Mouse (Mus musculus) liver, embryonic 13.5 days (tissue): ENCODE results near the gene Lypd3. TPM values are rescaled to one million over a fixed set of nuclear protein-coding genes. Genes with fewer than 3 reads are reported as not detected.
A peak's percentile ranks its signal among the peaks of the same experiment; 100 is the strongest.
"Not testable (repeated sequence)": the region's sequence is repeated elsewhere in the genome, so short reads cannot be mapped to it uniquely, and the experiment has no call there.

Source experiments
- ATAC-seq: fragments of 200-750 bp; cut with Nextera tagmentation; 2 replicates; pipeline ENCODE4 v1.8.0; 2017; ENCODE audit warnings: low read depth, mild to moderate bottlenecking, moderate number of reproducible peaks, moderate library complexity
- DNase-seq: peaks from one replicate; pipeline ENCODE4 v3.0.0; 2022
- H3K27ac ChIP-seq: fragments of 300-500 bp; sonication (generic); 2 replicates; pipeline ENCODE4 v1.5.1; 2015; ENCODE audit warnings: moderate library complexity, mild to moderate bottlenecking, inconsistent platforms
- H3K27me3 ChIP-seq: fragments of 300-500 bp; sonication (generic); 2 replicates; pipeline ENCODE4 v1.6.1; 2015; ENCODE audit warnings: mild to moderate bottlenecking, inconsistent platforms
- H3K36me3 ChIP-seq: fragments of 300-500 bp; sonication (generic); 2 replicates; pipeline ENCODE4 v1.6.1; 2015; ENCODE audit warnings: mild to moderate bottlenecking, inconsistent platforms
- H3K4me1 ChIP-seq: fragments of 300-500 bp; sonication (generic); replicated peaks from 2 replicates; pipeline ENCODE4 v1.6.1; 2015; ENCODE audit warnings: inconsistent platforms
- H3K4me2 ChIP-seq: fragments of 300-500 bp; sonication (generic); 2 replicates; pipeline ENCODE4 v1.6.1; 2015; ENCODE audit warnings: inconsistent platforms, mild to moderate bottlenecking, moderate library complexity
- H3K4me3 ChIP-seq: fragments of 300-500 bp; sonication (generic); replicated peaks from 2 replicates; pipeline ENCODE4 v1.5.1; 2015; ENCODE audit warnings: mild to moderate bottlenecking, inconsistent platforms
- H3K9ac ChIP-seq: fragments of 300-500 bp; sonication (generic); 2 replicates; pipeline ENCODE4 v1.6.1; 2015; ENCODE audit warnings: mild to moderate bottlenecking, inconsistent platforms
- H3K9me3 ChIP-seq: fragments of 300-500 bp; sonication (generic); replicated peaks from 2 replicates; pipeline ENCODE4 v1.6.1; 2016; ENCODE audit warnings: inconsistent platforms
- WGBS: fragments of 180-500 bp; shearing (Covaris S2); methylation state at CpG from one replicate; pipeline ENCODE4 v1.1.7; 2015; ENCODE audit not compliant: insufficient replicate concordance; 5-methylcytosine and 5-hydroxymethylcytosine counted together
- polyA plus RNA-seq: library from polyadenylated mRNA; unstranded; fragments of >200 nt; fragmentation: Nextera tagmentation; extraction: Ambion mirVana; gene quantifications from 2 replicates; pipeline ENCODE4 v1.2.1, GENCODE M21; 2015

Lypd3 gene
- polyA plus RNA-seq, 1 experiment from 2014 or later = not detected

GRCm38 (mm10) chr7:24614816-24615215, 21.5 kb upstream of the Lypd3 start:
- Histone ChIP-seq H3K9ac (no peak overlapping the region; the same call in 1 of the 2 replicates), H3K4me3 (no peak overlapping the region), H3K27me3 (peaks cover 24% of the 10 kb centered on the region), H3K36me3 (peaks cover under 1% of the 10 kb centered on the region; the same call in 1 of the 2 replicates), H3K4me1 (peaks cover 39% of the 10 kb centered on the region), H3K27ac (no peak overlapping the region), H3K4me2 (no peak overlapping the region), H3K9me3 (no peaks in the 10 kb centered on the region)
- no peak for ATAC-seq
- WGBS = 46% methylated on average over 13 of the region's 13 CpGs
- no peak for DNase-seq

GRCm38 (mm10) chr7:24617763-24618162, 18.6 kb upstream of the Lypd3 start:
- H3K36me3 ChIP-seq = peaks cover 10% of the 10 kb centered on the region
- no peak overlapping the region; the same call in 1 of the 2 replicates for H3K27ac ChIP-seq
- H3K4me2 ChIP-seq = no peak overlapping the region
- H3K4me1 ChIP-seq = peaks cover 13% of the 10 kb centered on the region
- 17% methylated on average over 8 of the region's 8 CpGs for WGBS
- H3K4me3 ChIP-seq = no peak overlapping the region
- ATAC-seq (no peak; the same call in 1 of the 2 replicates), DNase-seq (no peak)
- H3K9me3 ChIP-seq = 0 out of 2 replicates have a peak, but pooled peaks cover 4% of the 10 kb centered on the region
- peaks cover 8% of the 10 kb centered on the region for H3K27me3 ChIP-seq
- H3K9ac ChIP-seq = no peak overlapping the region

- 71% methylated on average over 8 of the region's 8 CpGs for WGBS
Measured at GRCm38 (mm10) chr7:24618374-24618773, 18.0 kb upstream of the Lypd3 start.

GRCm38 (mm10) chr7:24619671-24620397, 16.5 kb upstream of the Lypd3 start:
- DNase-seq = no peak
- Histone ChIP-seq H3K9me3 (0 out of 2 replicates have a peak, but pooled peaks cover 4% of the 10 kb centered on the region), H3K9ac (no peak overlapping the region), H3K27me3 (no peaks in the 10 kb centered on the region), H3K36me3 (peaks cover 13% of the 10 kb centered on the region), H3K4me3 (no peak overlapping the region), H3K4me1 (peaks cover 11% of the 10 kb centered on the region; the same call in 1 of the 2 replicates), H3K27ac (no peak overlapping the region), H3K4me2 (no peak overlapping the region)
- ATAC-seq = no peak
- WGBS = 78% methylated on average over 13 of the region's 13 CpGs

More at GRCm38 (mm10) chr7:24618374-24618773, 18.0 kb upstream of the Lypd3 start:
- Histone ChIP-seq H3K36me3 (peaks cover 13% of the 10 kb centered on the region), H3K4me1 (peaks cover 11% of the 10 kb centered on the region; the same call in 1 of the 2 replicates)
- not testable (repeated sequence) for H3K9me3 ChIP-seq, H3K4me2 ChIP-seq, DNase-seq, H3K9ac ChIP-seq, ATAC-seq, H3K27ac ChIP-seq, H3K4me3 ChIP-seq, H3K27me3 ChIP-seq

- Histone ChIP-seq H3K27me3 (no peaks in the 10 kb centered on the region), H3K4me1 (peaks cover 11% of the 10 kb centered on the region; the same call in 1 of the 2 replicates), H3K9ac (no peak overlapping the region), H3K36me3 (peaks cover 13% of the 10 kb centered on the region), H3K4me3 (no peak overlapping the region), H3K4me2 (no peak overlapping the region), H3K27ac (no peak overlapping the region), H3K9me3 (0 out of 2 replicates have a peak, but pooled peaks cover 4% of the 10 kb centered on the region)
- no peak for DNase-seq
- WGBS = 64% methylated on average over 3 of the region's 3 CpGs
- ATAC-seq = no peak
Measured at GRCm38 (mm10) chr7:24621193-24621592, 15.2 kb upstream of the Lypd3 start.

GRCm38 (mm10) chr7:24622967-24623366, 13.4 kb upstream of the Lypd3 start:
- Histone ChIP-seq H3K9me3 (0 out of 2 replicates have a peak, but pooled peaks cover 4% of the 10 kb centered on the region), H3K27ac (no peak overlapping the region), H3K4me1 (0 out of 2 replicates have a peak, but pooled peaks cover 3% of the 10 kb centered on the region), H3K36me3 (peaks cover 13% of the 10 kb centered on the region), H3K27me3 (no peaks in the 10 kb centered on the region), H3K4me2 (no peak overlapping the region), H3K4me3 (no peak overlapping the region), H3K9ac (no peak overlapping the region)
- WGBS = 71% methylated on average over 6 of the region's 6 CpGs
- DNase-seq = no peak
- ATAC-seq = no peak

- 8% methylated on average over 26 of the region's 33 CpGs for WGBS
- H3K27ac ChIP-seq = no peak overlapping the region
- H3K9me3 ChIP-seq = no peaks in the 10 kb centered on the region
- peak overlapping the region; percentile 69 for H3K4me2 ChIP-seq
- no peaks in the 10 kb centered on the region for H3K36me3 ChIP-seq
- peak; percentile 88 for ATAC-seq
- H3K9ac ChIP-seq = peak overlapping the region; percentile 62; the same call in 1 of the 2 replicates
- H3K27me3 ChIP-seq = no peaks in the 10 kb centered on the region
- peak; percentile 77 for DNase-seq
- peak overlapping the region; percentile 44 for H3K4me3 ChIP-seq
- peaks cover 9% of the 10 kb centered on the region for H3K4me1 ChIP-seq
Measured at GRCm38 (mm10) chr7:24628685-24629610, 7.4 kb upstream of the Lypd3 start.

- Histone ChIP-seq H3K4me3 (no peak overlapping the region), H3K27ac (no peak overlapping the region), H3K9ac (no peak overlapping the region), H3K9me3 (no peaks in the 10 kb centered on the region), H3K36me3 (no peaks in the 10 kb centered on the region), H3K4me1 (peaks cover 9% of the 10 kb centered on the region), H3K4me2 (peak overlapping the region; percentile 69; the same call in 1 of the 2 replicates), H3K27me3 (no peaks in the 10 kb centered on the region)
- no peak for DNase-seq
- WGBS = 57% methylated on average over 4 of the region's 4 CpGs
- no peak for ATAC-seq
Measured at GRCm38 (mm10) chr7:24629672-24630071, 6.7 kb upstream of the Lypd3 start.

GRCm38 (mm10) chr7:24630116-24630880, 6.1 kb upstream of the Lypd3 start:
- H3K36me3 ChIP-seq = no peaks in the 10 kb centered on the region
- H3K27me3 ChIP-seq = no peaks in the 10 kb centered on the region
- ATAC-seq (no peak), DNase-seq (no peak)
- no peak overlapping the region for H3K4me2 ChIP-seq
- no peak overlapping the region for H3K27ac ChIP-seq
- peaks cover 9% of the 10 kb centered on the region for H3K4me1 ChIP-seq
- no peak overlapping the region for H3K4me3 ChIP-seq
- 67% methylated on average over 10 of the region's 10 CpGs for WGBS
- no peak overlapping the region for H3K9ac ChIP-seq
- H3K9me3 ChIP-seq = no peaks in the 10 kb centered on the region

GRCm38 (mm10) chr7:24637046-24637445, 696 bp downstream of the Lypd3 start:
- no peak overlapping the region for H3K4me3 ChIP-seq
- ATAC-seq (0 out of 2 replicates have a peak, but pooled peaks have one; percentile 4), DNase-seq (no peak)
- 9% methylated on average over 18 of the region's 18 CpGs for WGBS
- H3K9me3 ChIP-seq = no peaks in the 10 kb centered on the region
- peaks cover 12% of the 10 kb centered on the region for H3K4me1 ChIP-seq
- H3K4me2 ChIP-seq = no peak overlapping the region
- peaks cover 59% of the 10 kb centered on the region for H3K27me3 ChIP-seq
- no peaks in the 10 kb centered on the region for H3K36me3 ChIP-seq
- no peak overlapping the region for H3K27ac ChIP-seq
- H3K9ac ChIP-seq = no peak overlapping the region
